Mouse (Mus musculus) inflammation-experienced regulatory T-cells (primary cell): ENCODE data around the gene Igll1. TPM values are rescaled to one million over a fixed set of nuclear protein-coding genes. Genes with fewer than 3 reads are reported as not detected.

Experiments
- polyA plus RNA-seq, 2 experiments: library from polyadenylated mRNA; unstranded; fragments of 100-300 nt; shearing (Covaris generic); gene quantifications; one replicate each; pipeline ENCODE4 v1.2.1; 2017

The Igll1 gene
- under 1 TPM; 0.64 to 0.81 TPM for polyA plus RNA-seq

DNA sequence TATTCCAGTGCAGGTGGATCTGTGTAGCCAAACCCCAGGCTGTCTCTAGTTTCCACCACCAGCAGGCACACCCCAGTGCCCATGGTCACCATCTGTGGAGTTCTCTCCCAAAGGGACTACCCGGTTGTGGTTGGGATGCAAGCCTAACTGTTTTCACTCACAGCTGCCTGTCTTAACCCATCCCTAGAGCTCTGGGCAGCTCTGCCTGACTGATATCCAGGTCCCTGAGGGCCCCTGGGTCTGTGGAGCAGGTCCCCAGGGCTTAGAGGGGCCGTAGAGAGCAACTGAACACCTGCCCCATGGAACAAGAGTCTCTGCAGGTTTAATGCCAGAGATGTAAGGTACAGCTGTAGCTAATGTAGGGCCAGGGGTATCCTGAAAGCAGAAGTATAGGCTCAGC lies at the start of gene Igll1:
Igll1 (minus strand) TSS at position 8 of the 400 bp plus-strand sequence.

DNA sequence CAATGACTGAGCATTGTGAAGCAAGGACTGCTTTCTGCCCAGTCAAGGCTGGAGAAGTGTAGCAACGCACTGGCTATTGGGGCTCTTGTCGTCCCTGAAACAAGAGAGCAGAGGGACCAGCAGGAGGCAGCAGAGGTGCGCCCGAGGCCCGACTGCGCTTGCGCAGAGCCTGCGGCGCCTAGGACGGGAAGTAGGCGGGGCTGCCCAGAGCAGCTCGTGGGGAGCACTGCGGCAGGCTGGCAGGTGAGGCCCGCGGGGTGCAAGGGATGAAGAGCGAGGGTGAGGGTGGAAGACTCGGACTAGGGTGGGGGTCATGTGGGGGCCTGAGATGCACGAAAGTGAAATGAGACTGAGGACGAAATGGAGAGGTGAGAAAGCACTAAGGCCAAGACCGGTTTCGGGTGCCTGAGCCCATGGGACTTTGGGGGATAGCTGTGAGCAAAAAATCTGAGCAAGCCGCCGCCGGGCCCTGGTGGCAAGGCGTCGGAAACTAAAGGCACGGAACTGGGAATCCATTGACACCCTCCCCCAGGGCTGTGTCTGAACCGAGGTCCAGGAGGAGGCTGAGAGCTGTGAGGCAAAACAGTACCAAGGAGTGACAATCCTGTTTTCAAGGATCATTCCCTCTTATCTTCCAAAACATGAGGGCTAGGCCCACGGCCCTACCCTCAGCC lies 32.7 kb upstream of the Igll1 start, which contains the start of gene Ppm1f:
Ppm1f (plus strand) TSS at position 88 of the 674 bp plus-strand sequence.

DNA sequence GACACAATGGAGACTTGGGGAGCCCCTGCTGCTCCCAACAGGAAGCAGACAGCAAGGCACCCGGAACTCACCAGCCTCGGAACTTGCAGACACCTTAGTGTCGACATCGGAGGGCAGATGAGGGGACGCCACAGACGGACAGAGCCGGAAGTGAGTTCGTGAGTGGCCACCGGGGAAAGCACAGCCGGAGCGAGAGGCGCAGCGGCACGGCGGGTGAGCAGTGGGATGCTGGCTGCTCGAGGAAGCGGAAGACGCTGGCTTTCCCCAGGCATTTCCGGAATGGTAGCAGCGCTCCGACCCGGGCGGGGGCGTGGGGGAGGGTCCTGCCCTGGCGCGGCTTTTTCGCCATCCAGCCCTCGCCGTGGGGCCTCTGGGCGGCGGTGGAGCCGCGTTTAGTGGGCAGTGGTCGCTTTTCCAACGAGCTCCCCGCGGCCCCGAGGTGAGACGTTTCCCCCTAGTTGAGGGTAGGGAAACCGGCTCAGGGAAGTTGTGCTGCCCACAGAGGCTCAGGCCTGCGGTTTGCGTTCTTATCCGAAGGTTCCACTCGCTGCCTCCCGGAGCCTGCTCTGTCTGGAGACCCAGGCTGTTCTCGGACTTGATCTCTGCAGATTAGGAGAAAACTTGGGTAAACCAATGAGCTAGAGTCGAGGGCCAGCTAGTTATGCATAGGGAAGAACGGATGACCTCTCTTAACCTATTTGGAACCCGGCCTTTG lies 7.0 kb upstream of the Igll1 start, which contains the start of the genes Top3b and Vpreb1:
Top3b (plus strand) TSS at position 120 of the 715 bp plus-strand sequence.
Vpreb1 (minus strand) TSS at position 227 of the 715 bp plus-strand sequence.

DNA sequence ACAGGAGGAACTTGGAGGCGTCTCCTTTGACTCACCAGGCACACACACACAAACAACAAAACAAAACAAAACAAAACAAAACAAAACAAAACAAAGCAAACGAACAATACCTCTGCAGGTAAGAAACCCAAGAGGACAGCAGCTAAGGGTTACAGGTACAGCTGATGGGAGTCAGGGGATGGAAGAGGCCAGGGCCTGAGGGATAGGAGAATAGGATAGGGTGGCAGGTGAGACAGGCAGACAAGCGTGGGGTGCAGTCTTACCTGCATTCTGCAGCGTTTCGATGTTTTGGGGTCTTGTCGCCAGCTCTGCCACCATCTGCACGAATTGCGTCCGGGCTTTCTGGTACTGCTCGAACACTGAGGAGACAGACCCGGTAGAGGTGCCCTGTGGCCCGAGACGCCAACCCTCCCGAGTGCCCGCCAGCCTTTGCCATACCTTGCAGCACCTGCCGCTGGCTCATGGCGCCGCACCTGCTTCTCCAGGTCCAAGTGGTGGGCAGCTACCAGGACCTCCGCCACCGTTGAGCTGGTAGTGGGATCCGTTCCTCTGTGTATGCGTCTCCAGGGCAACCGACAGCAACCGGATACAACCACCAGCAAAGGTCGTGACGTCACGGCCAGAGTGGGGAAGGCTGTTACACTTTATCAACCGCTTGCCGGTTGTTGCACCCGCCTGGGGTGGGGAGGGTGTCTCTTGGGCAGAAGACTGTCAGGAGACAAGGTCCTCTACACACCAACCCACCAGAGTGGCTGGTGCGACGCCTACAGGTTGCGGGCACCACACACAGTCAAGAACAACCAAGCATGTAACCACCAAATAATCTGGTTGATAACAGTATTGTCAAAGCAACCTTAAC lies 34.8 kb downstream of the Igll1 start, which contains the start of gene Spag6l:
Spag6l (minus strand) TSS at position 700 of the 859 bp plus-strand sequence.

Other genes with a start within 250 kb of the Igll1 start
- gene Olfr19, start 187.6 kb downstream of the Igll1 start, polyA plus RNA-seq, result not detected
- gene Spag6l, start 34.5 kb downstream of the Igll1 start, polyA plus RNA-seq, result 1 to 10 TPM in 1 of 2 experiments, not detected in 1; 2.0 TPM
- 100 to 1,000 TPM in 1 of 2 experiments, 10 to 100 TPM in 1; 99.8 to 110 TPM for gene Top3b, start 6.8 kb upstream of the Igll1 start, polyA plus RNA-seq
- 1 to 10 TPM; 1.2 to 1.8 TPM for gene Vpreb1, start 6.9 kb upstream of the Igll1 start, polyA plus RNA-seq
- 10 to 100 TPM; 14.3 to 32.9 TPM for gene Ppm1f, start 32.5 kb upstream of the Igll1 start, polyA plus RNA-seq
- gene Mapk1, start 119.4 kb upstream of the Igll1 start, polyA plus RNA-seq, result 100 to 1,000 TPM; 173 to 203 TPM
- gene Ypel1, start 205.7 kb upstream of the Igll1 start, polyA plus RNA-seq, result 10 to 100 TPM in 1 of 2 experiments, 1 to 10 TPM in 1; 3.4 to 10.1 TPM
- 100 to 1,000 TPM; 210 to 226 TPM for gene Ppil2, start 247.3 kb upstream of the Igll1 start, polyA plus RNA-seq